Mouse (Mus musculus): ENCODE measurements around the gene Slc9a2. TPM values are rescaled to one million over a fixed set of nuclear protein-coding genes. Genes with fewer than 3 reads are reported as not detected.

Slc9a2 gene
- polyA plus RNA-seq, 1 experiment, result 6.9 TPM

DNA sequence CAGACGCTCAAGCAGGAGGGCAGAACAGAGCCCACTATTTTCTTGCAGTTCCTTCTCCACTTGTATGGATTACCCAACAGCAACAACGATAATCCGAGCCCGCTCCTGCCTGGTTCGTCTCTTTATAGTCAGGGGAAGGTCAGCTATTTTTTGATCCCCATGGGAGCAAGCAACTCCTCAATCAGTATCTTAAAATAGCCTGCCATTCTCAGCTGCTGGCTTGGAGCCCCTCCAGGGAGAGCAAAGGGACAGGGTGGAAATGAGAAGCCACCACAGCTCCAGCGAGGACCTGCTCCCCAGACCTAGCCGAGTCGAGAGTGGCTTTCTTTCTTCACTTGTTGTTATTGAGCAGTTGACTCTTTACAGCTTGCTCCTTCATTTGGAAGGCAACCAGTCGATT is 125.0 kb downstream of the Slc9a2 start, which contains the start of gene Tmem182:
Gene Tmem182 (plus strand): TSS at position 251 of the 400 bp plus-strand sequence.
- no peaks in the 10 kb centered on the region for H3K79me3 ChIP-seq (ENCODE audit: low read depth)
- no peaks in the 10 kb centered on the region for H3K27me3 ChIP-seq (ENCODE audit: control insufficient read depth, insufficient read depth, insufficient read length)
- no peak for TF ChIP-seq USF1 (IDR thresholded peaks at IDR 0.05; ENCODE audit: low read depth)
- TF ChIP-seq CEBPB (IDR thresholded peaks at IDR 0.05; ENCODE audit: low read depth), result no peak
- no peak for TF ChIP-seq CTCF (IDR thresholded peaks at IDR 0.05; ENCODE audit: control insufficient read depth, insufficient read depth, insufficient read length)
- TF ChIP-seq FOSL1 (IDR thresholded peaks at IDR 0.05; ENCODE audit: insufficient read depth, low read length, poor library complexity, severe bottlenecking), result no peak
- no peak for TF ChIP-seq MYOD1 (IDR thresholded peaks at IDR 0.05; ENCODE audit: control insufficient read depth, insufficient read length, low read depth)
- no peak for TF ChIP-seq MAX (IDR thresholded peaks at IDR 0.05)
- no peak for TF ChIP-seq MYOG (IDR thresholded peaks at IDR 0.05; ENCODE audit: control insufficient read depth, extremely low read depth, insufficient read length)
- H3K4me3 ChIP-seq (ENCODE audit: insufficient read depth, poor library complexity, severe bottlenecking), result no peak within 1 kb of the TSS
- no peaks in the 10 kb centered on the region for H3K36me3 ChIP-seq (ENCODE audit: control insufficient read depth, insufficient read depth)
- H3K79me2 ChIP-seq (ENCODE audit: control insufficient read depth, insufficient read depth), result no peaks in the 10 kb centered on the region
- no peak within 1 kb of the TSS for H3ac ChIP-seq (ENCODE audit: control insufficient read depth, insufficient read length, low read depth)

GRCm38 (mm10) chr1:40805891-40806290 is 125.5 kb downstream of the Slc9a2 start:
- H3K36me3 ChIP-seq (ENCODE audit: control insufficient read depth, insufficient read depth), result no peaks in the 10 kb centered on the region
- H3K27me3 ChIP-seq (ENCODE audit: control insufficient read depth, insufficient read depth, insufficient read length), result no peaks in the 10 kb centered on the region
- H3K4me3 ChIP-seq (ENCODE audit: insufficient read depth, poor library complexity, severe bottlenecking), result no peak overlapping the region
- H3K79me3 ChIP-seq (ENCODE audit: low read depth), result no peaks in the 10 kb centered on the region
- H3ac ChIP-seq (ENCODE audit: control insufficient read depth, insufficient read length, low read depth), result no peak overlapping the region
- TF ChIP-seq MAX (IDR thresholded peaks at IDR 0.05), result no peak
- no peak for TF ChIP-seq FOSL1 (IDR thresholded peaks at IDR 0.05; ENCODE audit: insufficient read depth, low read length, poor library complexity, severe bottlenecking)
- no peak for TF ChIP-seq MYOD1 (IDR thresholded peaks at IDR 0.05; ENCODE audit: control insufficient read depth, insufficient read length, low read depth)
- no peak for TF ChIP-seq CTCF (IDR thresholded peaks at IDR 0.05; ENCODE audit: control insufficient read depth, insufficient read depth, insufficient read length)
- no peaks in the 10 kb centered on the region for H3K79me2 ChIP-seq (ENCODE audit: control insufficient read depth, insufficient read depth)

- Histone ChIP-seq H3K4me3 (ENCODE audit: insufficient read depth, poor library complexity, severe bottlenecking) (no peak overlapping the region), H3K79me3 (ENCODE audit: low read depth) (no peaks in the 10 kb centered on the region), H3K36me3 (ENCODE audit: control insufficient read depth, insufficient read depth) (no peaks in the 10 kb centered on the region), H3ac (ENCODE audit: control insufficient read depth, insufficient read length, low read depth) (no peak overlapping the region), H3K79me2 (ENCODE audit: control insufficient read depth, insufficient read depth) (no peaks in the 10 kb centered on the region), H3K27me3 (ENCODE audit: control insufficient read depth, insufficient read depth, insufficient read length) (no peaks in the 10 kb centered on the region)
- TF ChIP-seq MYOG (IDR thresholded peaks at IDR 0.05; ENCODE audit: control insufficient read depth, extremely low read depth, insufficient read length) (no peak), USF1 (IDR thresholded peaks at IDR 0.05; ENCODE audit: low read depth) (peak; percentile 84), CEBPB (IDR thresholded peaks at IDR 0.05; ENCODE audit: low read depth) (no peak), CTCF (IDR thresholded peaks at IDR 0.05; ENCODE audit: control insufficient read depth, insufficient read depth, insufficient read length) (no peak)
Measured at GRCm38 (mm10) chr1:40808643-40809042, 128.3 kb downstream of the Slc9a2 start.

- H3K4me3 ChIP-seq (ENCODE audit: insufficient read depth, poor library complexity, severe bottlenecking), result no peak overlapping the region
- no peaks in the 10 kb centered on the region for H3K79me3 ChIP-seq (ENCODE audit: low read depth)
- TF ChIP-seq CEBPB (IDR thresholded peaks at IDR 0.05; ENCODE audit: low read depth), result no peak
- TF ChIP-seq MYOD1 (IDR thresholded peaks at IDR 0.05; ENCODE audit: control insufficient read depth, insufficient read length, low read depth), result no peak
- no peak for TF ChIP-seq FOSL1 (IDR thresholded peaks at IDR 0.05; ENCODE audit: insufficient read depth, low read length, poor library complexity, severe bottlenecking)
- no peak for TF ChIP-seq MAX (IDR thresholded peaks at IDR 0.05)
- TF ChIP-seq USF1 (IDR thresholded peaks at IDR 0.05; ENCODE audit: low read depth), result no peak
- TF ChIP-seq MYOG (IDR thresholded peaks at IDR 0.05; ENCODE audit: control insufficient read depth, extremely low read depth, insufficient read length), result no peak
- no peak for TF ChIP-seq CTCF (IDR thresholded peaks at IDR 0.05; ENCODE audit: control insufficient read depth, insufficient read depth, insufficient read length)
- no peaks in the 10 kb centered on the region for H3K79me2 ChIP-seq (ENCODE audit: control insufficient read depth, insufficient read depth)
- H3K27me3 ChIP-seq (ENCODE audit: control insufficient read depth, insufficient read depth, insufficient read length), result no peaks in the 10 kb centered on the region
- no peak overlapping the region for H3ac ChIP-seq (ENCODE audit: control insufficient read depth, insufficient read length, low read depth)
- no peaks in the 10 kb centered on the region for H3K36me3 ChIP-seq (ENCODE audit: control insufficient read depth, insufficient read depth)
Measured at GRCm38 (mm10) chr1:40815071-40815845, 134.9 kb downstream of the Slc9a2 start.

Other genes starting within 250 kb of the Slc9a2 start
- not detected for gene Il18r1, start 215.0 kb upstream of the Slc9a2 start, polyA plus RNA-seq (2012; fragmentation: generic; extraction: Trizol)
- gene Il18rap, start 165.2 kb upstream of the Slc9a2 start, polyA plus RNA-seq (2012; fragmentation: generic; extraction: Trizol), result 1.3 TPM
- 0.07 TPM for gene Slc9a4, start 100.5 kb upstream of the Slc9a2 start, polyA plus RNA-seq (2012; fragmentation: generic; extraction: Trizol)
- gene Mfsd9, start 110.1 kb downstream of the Slc9a2 start, polyA plus RNA-seq (2012; fragmentation: generic; extraction: Trizol), result 1.2 TPM
- 0.35 TPM for gene Tmem182, start 125.0 kb downstream of the Slc9a2 start, polyA plus RNA-seq (2012; fragmentation: generic; extraction: Trizol)

Data from C2C12 (cell line).